Mouse (Mus musculus): ENCODE measurements at regions not wholly inside any gene's neighbourhood (a gene's known extent, or its start where the extent isn't known, plus 50 kb on each side); places are given as distances from the start of the nearest gene placed in this dataset.

- TF ChIP-seq CTCF (IDR thresholded peaks at IDR 0.05; ENCODE audit: borderline replicate concordance, control insufficient read depth, extremely low read depth, insufficient read depth, low read length, poor library complexity) (no peak), POLR2A (IDR thresholded peaks at IDR 0.05; ENCODE audit: control insufficient read depth, extremely low read depth, insufficient read depth, low read length, poor library complexity) (no peak)
Measured at GRCm38 (mm10) chr15:72200861-72201260, 1633.5 kb upstream of the Gm6569 start.
